Mouse (Mus musculus): ENCODE data around the gene Vmn1r184.
"Not testable (repeated sequence)": the region's sequence is repeated elsewhere in the genome, so short reads cannot be mapped to it uniquely, and the experiment has no call there.

The Vmn1r184 gene

DNA sequence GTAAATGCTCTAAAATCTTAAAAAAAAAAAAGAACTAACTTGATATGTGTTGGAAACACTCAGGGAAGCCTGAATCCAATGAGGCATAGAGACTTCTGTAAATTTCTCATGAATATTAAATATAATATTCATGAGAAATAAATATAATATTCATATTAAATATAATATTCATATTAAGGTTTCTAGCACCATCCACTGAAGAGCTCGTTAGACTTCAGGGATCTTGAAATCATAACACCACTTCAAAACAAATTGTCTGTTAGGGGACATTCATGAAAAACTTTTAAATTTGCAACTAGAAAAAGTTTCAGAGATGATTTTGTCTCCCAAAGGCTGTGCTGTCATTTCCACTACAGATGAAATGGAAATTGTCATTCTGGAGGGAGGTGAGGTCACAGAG lies at the start of gene Vmn1r184:
Vmn1r184 (plus strand) TSS at position 301 of the 400 bp plus-strand sequence.
- not testable (repeated sequence) for DNase-seq (ENCODE audit: low spot score in 2 of 2)

DNA sequence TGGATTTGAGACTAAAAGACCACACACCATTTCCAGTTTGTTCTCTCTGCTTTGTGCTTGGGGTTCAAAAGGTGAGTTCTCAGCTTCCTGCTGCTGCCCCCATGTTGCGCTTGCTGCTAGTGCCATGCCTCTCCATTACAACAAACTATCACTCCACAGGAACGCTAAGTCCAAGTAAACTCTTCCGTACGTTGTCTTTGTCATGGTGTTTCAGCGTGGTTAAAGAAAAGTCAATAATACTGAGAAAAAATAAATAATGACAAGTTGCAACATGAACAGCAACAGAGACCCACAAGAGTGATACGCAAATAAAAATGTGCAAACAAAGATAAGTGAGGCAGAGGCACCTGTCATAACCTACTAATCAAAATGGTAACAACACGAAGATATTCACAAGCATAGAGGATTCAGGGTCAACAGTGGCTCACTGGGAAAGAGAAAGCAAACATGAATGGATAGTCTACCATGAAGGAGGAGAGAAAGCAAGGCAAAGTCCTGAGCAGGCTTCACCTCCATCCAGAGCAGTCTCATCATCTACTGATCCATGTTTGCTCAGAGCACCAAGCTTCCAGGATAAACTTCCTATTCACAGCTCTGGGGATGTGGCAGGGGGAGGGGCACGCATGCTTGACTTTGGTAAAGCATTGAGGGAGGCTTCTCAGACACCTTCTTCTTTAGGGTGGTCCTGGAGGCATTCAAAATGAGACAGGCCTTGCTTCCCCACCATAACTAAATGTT lies 43.5 kb downstream of the Vmn1r184 start:
- not testable (repeated sequence) for DNase-seq (ENCODE audit: low spot score in 2 of 2)

DNA sequence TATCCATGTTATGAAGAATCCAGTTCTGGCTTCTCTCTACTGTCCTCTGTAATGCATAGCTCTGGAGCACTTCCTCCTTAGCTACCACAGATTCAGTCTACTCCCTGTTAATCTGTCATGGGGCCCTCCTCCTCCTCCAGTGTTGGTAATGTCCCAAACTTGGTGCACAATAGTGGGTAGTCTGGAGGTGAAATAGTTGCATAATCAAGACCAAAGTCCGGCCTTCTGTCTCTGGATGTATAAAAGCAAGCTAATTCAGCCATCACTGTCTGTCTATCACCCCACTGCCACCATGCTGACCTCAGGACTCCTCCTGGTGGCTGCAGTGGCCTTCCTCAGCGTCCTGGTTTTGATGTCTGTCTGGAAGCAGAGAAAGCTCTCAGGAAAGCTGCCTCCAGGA lies 46.8 kb downstream of the Vmn1r184 start, which contains the start of gene Cyp2a4:
Cyp2a4 (plus strand) TSS at position 244 of the 400 bp plus-strand sequence.
- DNase-seq (ENCODE audit: low spot score in 2 of 2) = not testable (repeated sequence)

DNA sequence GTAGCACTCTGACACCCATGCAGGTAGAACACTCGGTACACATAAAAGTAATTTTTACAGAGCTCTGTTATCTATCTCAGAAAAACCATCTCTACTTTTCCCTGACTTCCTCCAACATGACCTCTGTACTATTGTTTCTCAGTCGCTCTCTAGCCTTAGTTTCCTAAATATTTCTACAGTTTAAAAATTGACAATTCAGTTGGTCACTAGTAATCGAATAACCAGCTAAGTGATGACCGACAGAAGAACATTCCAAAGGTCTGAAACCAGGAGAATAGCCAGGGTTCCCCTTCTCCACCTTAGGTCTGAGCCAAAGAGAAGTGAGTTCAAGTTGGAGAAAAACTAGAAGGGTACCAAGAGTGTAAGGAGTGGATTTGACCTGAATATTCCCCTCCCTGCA lies 51.7 kb downstream of the Vmn1r184 start:
- not testable (repeated sequence) for DNase-seq (ENCODE audit: low spot score in 2 of 2)

DNA sequence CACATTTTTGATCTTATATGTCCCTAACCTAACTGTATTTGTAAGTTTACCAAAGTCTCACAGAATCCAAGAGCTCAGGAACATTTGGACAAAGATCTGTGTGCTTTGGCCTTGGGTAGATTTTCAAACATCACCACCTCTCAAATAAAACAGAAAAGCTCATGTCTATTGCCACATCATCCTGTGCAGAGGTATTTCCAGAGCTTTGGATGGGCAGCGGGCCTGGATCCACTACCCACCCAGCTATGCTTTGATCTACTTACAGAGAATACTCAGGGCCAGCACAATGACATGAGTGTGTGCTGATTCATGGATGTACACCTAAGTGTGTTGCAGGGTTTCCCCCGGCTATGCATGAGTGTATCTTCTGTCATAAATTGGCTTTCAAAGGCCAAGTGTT lies 55.1 kb downstream of the Vmn1r184 start:
- DNase-seq (ENCODE audit: low spot score in 2 of 2) = not testable (repeated sequence)

DNA sequence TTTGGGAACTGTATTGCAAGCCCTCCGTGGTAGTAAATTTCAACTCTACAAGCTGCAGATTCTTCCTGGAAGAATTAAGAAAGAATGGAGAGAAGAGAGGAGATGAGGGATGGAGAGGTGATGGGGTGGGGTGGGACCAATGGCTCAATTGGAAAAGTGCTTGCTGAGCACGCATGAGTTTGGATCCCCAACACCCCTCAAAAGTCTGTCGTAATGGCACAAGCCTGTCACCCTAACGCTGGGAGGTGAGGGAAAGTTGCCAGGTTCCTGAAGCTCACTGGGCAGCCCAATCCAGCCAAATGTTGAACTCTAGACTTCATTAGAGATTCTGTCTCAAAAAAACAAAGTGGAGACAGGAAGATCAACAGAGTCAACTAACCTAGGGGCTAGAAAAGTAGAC lies 55.7 kb downstream of the Vmn1r184 start:
- not testable (repeated sequence) for DNase-seq (ENCODE audit: low spot score in 2 of 2)
